Mouse (Mus musculus) spleen, adult 2 months (tissue): Measurements from ENCODE around the gene Gon7.

Experiments used
- CTCF ChIP-seq: fragments of 200-500 bp; IDR thresholded peaks from 2 replicates; pipeline ENCODE4 v1.5.1; 2011; ENCODE audit warnings: mild to moderate bottlenecking, inconsistent platforms; ENCODE audit not compliant: insufficient read depth, insufficient read length, insufficient replicate concordance; ENCODE audit errors: extremely low read depth
- POLR2A ChIP-seq: fragments of 200-500 bp; IDR thresholded peaks from 2 replicates; pipeline ENCODE4 v1.6.1; 2011; ENCODE audit warnings: low read depth, low read length, inconsistent platforms

- TF ChIP-seq POLR2A (no peak), CTCF (no peak)
These were observed 14.5 kb downstream of the Gon7 start for GRCm38 (mm10) chr12:102743036-102743588.
